Mouse (Mus musculus): ENCODE results near the gene Olfr105-ps. TPM values are rescaled to one million over a fixed set of nuclear protein-coding genes. Genes with fewer than 3 reads are reported as not detected.

Olfr105-ps gene
- polyA plus RNA-seq, 2 experiments: not detected

GRCm38 (mm10) chr17:37413380-37413779, 34.5 kb downstream of the Olfr105-ps start:
- DNase-seq (ENCODE audit: low read depth in 3 of 3, low spot score in 3 of 3) (no peak), ATAC-seq (ENCODE audit: insufficient read depth) (no peak)
- H3K9ac ChIP-seq (replicated peaks): no peak overlapping the region
- no peaks in the 10 kb centered on the region for H3K9me3 ChIP-seq (ENCODE audit: control insufficient read depth, low read length)
- H3K4me1 ChIP-seq (replicated peaks; ENCODE audit: control insufficient read depth in 2 of 2, insufficient read depth in 2 of 2, low read length in 1 of 2): no peaks in the 10 kb centered on the region
- H3K36me3 ChIP-seq (replicated peaks; ENCODE audit: control insufficient read depth, insufficient read depth, low read depth): no peaks in the 10 kb centered on the region
- H3K27me3 ChIP-seq (ENCODE audit: control insufficient read depth, insufficient read depth, low read length): no peaks in the 10 kb centered on the region
- no peak overlapping the region for H3K4me2 ChIP-seq (ENCODE audit: low read depth)
- TF ChIP-seq EP300 (IDR thresholded peaks at IDR 0.05; ENCODE audit: low read depth): no peak
- TF ChIP-seq CTCF (IDR thresholded peaks at IDR 0.05; ENCODE audit: low read depth): no peak
- H3K4me3 ChIP-seq (ENCODE audit: insufficient read depth in 1 of 2, low read depth in 2 of 2, low read length in 2 of 2): no peak overlapping the region
- H3K27ac ChIP-seq: no peak overlapping the region

Other genes with a start within 250 kb of the Olfr105-ps start
- gene Olfr93, start 217.5 kb upstream of the Olfr105-ps start, polyA plus RNA-seq (2012; rRNA removed): not detected in 2 replicates
- not detected in 2 replicates for gene Olfr93, start 217.5 kb upstream of the Olfr105-ps start, polyA plus RNA-seq (2014; fragmentation: Nextera tagmentation; extraction: Ambion mirVana)
- not detected in 2 replicates for gene Ubd, start 185.1 kb upstream of the Olfr105-ps start, polyA plus RNA-seq (2012; rRNA removed)
- gene Ubd, start 185.1 kb upstream of the Olfr105-ps start, polyA plus RNA-seq (2014; fragmentation: Nextera tagmentation; extraction: Ambion mirVana): not detected in 2 replicates
- gene Olfr94, start 178.0 kb upstream of the Olfr105-ps start, polyA plus RNA-seq (2012; rRNA removed): not detected in 2 replicates
- gene Olfr94, start 178.0 kb upstream of the Olfr105-ps start, polyA plus RNA-seq (2014; fragmentation: Nextera tagmentation; extraction: Ambion mirVana): not detected in 2 replicates
- not detected in 2 replicates for gene Olfr95, start 165.9 kb upstream of the Olfr105-ps start, polyA plus RNA-seq (2012; rRNA removed)
- not detected in 2 replicates for gene Olfr95, start 165.9 kb upstream of the Olfr105-ps start, polyA plus RNA-seq (2014; fragmentation: Nextera tagmentation; extraction: Ambion mirVana)
- not detected in 2 replicates for gene Olfr96, start 158.9 kb upstream of the Olfr105-ps start, polyA plus RNA-seq (2012; rRNA removed)
- gene Olfr96, start 158.9 kb upstream of the Olfr105-ps start, polyA plus RNA-seq (2014; fragmentation: Nextera tagmentation; extraction: Ambion mirVana): not detected in 2 replicates
- not detected in 2 replicates for gene Olfr97, start 141.7 kb upstream of the Olfr105-ps start, polyA plus RNA-seq (2012; rRNA removed)
- not detected in 2 replicates for gene Olfr97, start 141.7 kb upstream of the Olfr105-ps start, polyA plus RNA-seq (2014; fragmentation: Nextera tagmentation; extraction: Ambion mirVana)
- gene Olfr98, start 115.3 kb upstream of the Olfr105-ps start, polyA plus RNA-seq (2012; rRNA removed): not detected in 2 replicates
- not detected in 2 replicates for gene Olfr98, start 115.3 kb upstream of the Olfr105-ps start, polyA plus RNA-seq (2014; fragmentation: Nextera tagmentation; extraction: Ambion mirVana)
- gene H2-M3, start 108.8 kb upstream of the Olfr105-ps start, polyA plus RNA-seq (2012; rRNA removed): 0.67 and 0.76 TPM in 2 replicates
- 1.3 and 1.5 TPM in 2 replicates for gene H2-M3, start 108.8 kb upstream of the Olfr105-ps start, polyA plus RNA-seq (2014; fragmentation: Nextera tagmentation; extraction: Ambion mirVana)
- gene Olfr99, start 95.6 kb upstream of the Olfr105-ps start, polyA plus RNA-seq (2012; rRNA removed): not detected in 2 replicates
- gene Olfr99, start 95.6 kb upstream of the Olfr105-ps start, polyA plus RNA-seq (2014; fragmentation: Nextera tagmentation; extraction: Ambion mirVana): not detected in 2 replicates
- gene Olfr101, start 74.7 kb upstream of the Olfr105-ps start, polyA plus RNA-seq (2012; rRNA removed): not detected in 2 replicates
- not detected in 2 replicates for gene Olfr101, start 74.7 kb upstream of the Olfr105-ps start, polyA plus RNA-seq (2014; fragmentation: Nextera tagmentation; extraction: Ambion mirVana)
- gene Olfr102, start 62.0 kb upstream of the Olfr105-ps start, polyA plus RNA-seq (2012; rRNA removed): not detected in 2 replicates
- gene Olfr102, start 62.0 kb upstream of the Olfr105-ps start, polyA plus RNA-seq (2014; fragmentation: Nextera tagmentation; extraction: Ambion mirVana): not detected in 2 replicates
- gene Olfr103, start 39.3 kb upstream of the Olfr105-ps start, polyA plus RNA-seq (2012; rRNA removed): not detected in 2 replicates
- gene Olfr103, start 39.3 kb upstream of the Olfr105-ps start, polyA plus RNA-seq (2014; fragmentation: Nextera tagmentation; extraction: Ambion mirVana): not detected in 2 replicates
- gene Olfr104-ps, start 19.5 kb upstream of the Olfr105-ps start, polyA plus RNA-seq (2012; rRNA removed): not detected in 2 replicates
- gene Olfr104-ps, start 19.5 kb upstream of the Olfr105-ps start, polyA plus RNA-seq (2014; fragmentation: Nextera tagmentation; extraction: Ambion mirVana): not detected in 2 replicates
- not detected in 2 replicates for gene Olfr106-ps, start 11.4 kb downstream of the Olfr105-ps start, polyA plus RNA-seq (2012; rRNA removed)
- gene Olfr106-ps, start 11.4 kb downstream of the Olfr105-ps start, polyA plus RNA-seq (2014; fragmentation: Nextera tagmentation; extraction: Ambion mirVana): not detected in 2 replicates
- not detected in 2 replicates for gene Olfr107, start 20.2 kb downstream of the Olfr105-ps start, polyA plus RNA-seq (2012; rRNA removed)
- not detected in 2 replicates for gene Olfr107, start 20.2 kb downstream of the Olfr105-ps start, polyA plus RNA-seq (2014; fragmentation: Nextera tagmentation; extraction: Ambion mirVana)
- gene Olfr108, start 66.4 kb downstream of the Olfr105-ps start, polyA plus RNA-seq (2012; rRNA removed): not detected in 2 replicates
- gene Olfr108, start 66.4 kb downstream of the Olfr105-ps start, polyA plus RNA-seq (2014; fragmentation: Nextera tagmentation; extraction: Ambion mirVana): not detected in 2 replicates
- not detected in 2 replicates for gene Olfr109, start 79.9 kb downstream of the Olfr105-ps start, polyA plus RNA-seq (2012; rRNA removed)
- not detected in 2 replicates for gene Olfr109, start 79.9 kb downstream of the Olfr105-ps start, polyA plus RNA-seq (2014; fragmentation: Nextera tagmentation; extraction: Ambion mirVana)
- gene H2-M2, start 104.5 kb downstream of the Olfr105-ps start, polyA plus RNA-seq (2012; rRNA removed): not detected in 2 replicates
- gene H2-M2, start 104.5 kb downstream of the Olfr105-ps start, polyA plus RNA-seq (2014; fragmentation: Nextera tagmentation; extraction: Ambion mirVana): not detected in 2 replicates
- 0.02 TPM in 1 of 2 replicates, not detected in the other for gene Olfr110, start 113.4 kb downstream of the Olfr105-ps start, polyA plus RNA-seq (2012; rRNA removed)
- not detected in 2 replicates for gene Olfr110, start 113.4 kb downstream of the Olfr105-ps start, polyA plus RNA-seq (2014; fragmentation: Nextera tagmentation; extraction: Ambion mirVana)
- gene Olfr111, start 129.0 kb downstream of the Olfr105-ps start, polyA plus RNA-seq (2012; rRNA removed): 0.03 and 0.04 TPM in 2 replicates
- 0.13 TPM in 1 of 2 replicates, not detected in the other for gene Olfr111, start 129.0 kb downstream of the Olfr105-ps start, polyA plus RNA-seq (2014; fragmentation: Nextera tagmentation; extraction: Ambion mirVana)
- gene Olfr112, start 190.4 kb downstream of the Olfr105-ps start, polyA plus RNA-seq (2012; rRNA removed): not detected in 2 replicates
- gene Olfr112, start 190.4 kb downstream of the Olfr105-ps start, polyA plus RNA-seq (2014; fragmentation: Nextera tagmentation; extraction: Ambion mirVana): not detected in 2 replicates
- not detected in 2 replicates for gene Olfr113, start 198.6 kb downstream of the Olfr105-ps start, polyA plus RNA-seq (2012; rRNA removed)
- gene Olfr113, start 198.6 kb downstream of the Olfr105-ps start, polyA plus RNA-seq (2014; fragmentation: Nextera tagmentation; extraction: Ambion mirVana): not detected in 2 replicates
- gene Olfr114, start 213.7 kb downstream of the Olfr105-ps start, polyA plus RNA-seq (2012; rRNA removed): not detected in 2 replicates
- gene Olfr114, start 213.7 kb downstream of the Olfr105-ps start, polyA plus RNA-seq (2014; fragmentation: Nextera tagmentation; extraction: Ambion mirVana): not detected in 2 replicates
- gene Olfr115, start 248.1 kb downstream of the Olfr105-ps start, polyA plus RNA-seq (2012; rRNA removed): not detected in 2 replicates
- not detected in 2 replicates for gene Olfr115, start 248.1 kb downstream of the Olfr105-ps start, polyA plus RNA-seq (2014; fragmentation: Nextera tagmentation; extraction: Ambion mirVana)
- not detected in 2 replicates for gene Olfr116, start 248.2 kb downstream of the Olfr105-ps start, polyA plus RNA-seq (2012; rRNA removed)
- not detected in 2 replicates for gene Olfr116, start 248.2 kb downstream of the Olfr105-ps start, polyA plus RNA-seq (2014; fragmentation: Nextera tagmentation; extraction: Ambion mirVana)